In the genomic region with DNA sequence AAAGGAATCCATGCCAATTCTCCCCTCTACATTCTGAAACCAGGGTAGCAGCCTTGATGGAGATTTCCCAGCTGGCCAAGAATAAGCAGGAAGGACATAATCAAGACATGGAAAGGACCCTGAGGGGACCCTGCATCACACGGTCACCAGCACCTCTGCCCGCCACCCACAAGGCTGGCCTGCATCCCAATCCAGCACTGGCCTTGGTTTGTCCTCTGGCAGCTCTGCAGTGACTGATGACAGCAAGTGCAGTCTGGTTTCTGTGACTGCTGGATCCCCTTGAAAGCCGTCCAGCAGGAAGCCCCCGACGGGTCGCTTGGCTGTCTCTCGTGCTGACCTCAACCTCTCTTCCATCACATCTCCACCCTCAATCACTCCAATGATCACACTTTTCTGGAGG, we compare ENCODE assay signal across 19 mouse cellular contexts. TPM values are rescaled to one million over a fixed set of nuclear protein-coding genes. Genes with fewer than 3 reads are reported as not detected.
DNase-seq lines count a peak whose midpoint lies in the region; ATAC-seq and TF ChIP-seq lines count a peak whose summit lies in the region.
"Had no signal": no experiment of that assay in that cellular context is flagged by ENCODE, and none has a peak within 500 bp of the region (broad histone marks: within the 10 kb centered on the region; RNA-seq: fewer than 3 reads in every experiment).

No protein-coding gene starts in this region.

- no peak for TF ChIP-seq CTCF in lung, postnatal 0 days (IDR thresholded peaks at IDR 0.05)

- no peak overlapping the region for H3K27ac ChIP-seq in heart, embryonic 11.5 days (ENCODE audit: low read depth, low read length)
- H3K27ac ChIP-seq in lung, postnatal 0 days (ENCODE audit: low read length) = no peak overlapping the region
- no peak overlapping the region for H3K27ac ChIP-seq in forebrain, embryonic 14.5 days (ENCODE audit: low read depth, low read length)
- no peak overlapping the region for H3K27ac ChIP-seq in hindbrain, embryonic 14.5 days
- H3K27ac ChIP-seq: embryonic facial prominence, embryonic 15.5 days; forebrain, embryonic 10.5 days; hindbrain, postnatal 0 days; liver, embryonic 15.5 days; midbrain, embryonic 15.5 days had no signal

- no peak overlapping the region for H3K9ac ChIP-seq in heart, embryonic 11.5 days (ENCODE audit: low read depth, low read length)
- H3K9ac ChIP-seq in lung, postnatal 0 days (replicated peaks; ENCODE audit: low read depth) = no peak overlapping the region
- H3K9ac ChIP-seq in forebrain, embryonic 14.5 days (ENCODE audit: low read length) = no peak overlapping the region
- H3K9ac ChIP-seq in hindbrain, embryonic 14.5 days = no peak overlapping the region
- H3K9ac ChIP-seq: embryonic facial prominence, embryonic 15.5 days; liver, embryonic 15.5 days; midbrain, embryonic 15.5 days had no signal

- H3K4me1 ChIP-seq in heart, embryonic 11.5 days (ENCODE audit: control insufficient read depth, insufficient read depth, low read length) = peaks cover 5% of the 10 kb centered on the region; the same call in 1 of the 2 replicates
- H3K4me1 ChIP-seq in lung, postnatal 0 days (ENCODE audit: insufficient read depth, low read depth, low read length) = no peaks in the 10 kb centered on the region
- H3K4me1 ChIP-seq in forebrain, embryonic 14.5 days (ENCODE audit: control insufficient read depth, insufficient read depth, low read length) = no peaks in the 10 kb centered on the region
- H3K4me1 ChIP-seq in hindbrain, embryonic 14.5 days (replicated peaks; ENCODE audit: control insufficient read depth, insufficient read depth, low read length) = no peaks in the 10 kb centered on the region
- H3K4me1 ChIP-seq: embryonic facial prominence, embryonic 15.5 days; forebrain, embryonic 10.5 days; liver, embryonic 15.5 days; midbrain, embryonic 15.5 days had no signal

- no peak for ATAC-seq in heart, embryonic 11.5 days (replicated peaks; ENCODE audit: insufficient number of reproducible peaks, low FRiP score, low TSS enrichment)
- ATAC-seq in lung, postnatal 0 days = no peak
- ATAC-seq in forebrain, embryonic 14.5 days = no peak
- ATAC-seq in hindbrain, embryonic 14.5 days (ENCODE audit: low FRiP score) = no peak
- ATAC-seq: hindbrain, postnatal 0 days; midbrain, embryonic 15.5 days had no signal

- peaks cover 11% of the 10 kb centered on the region for H3K36me3 ChIP-seq in heart, embryonic 11.5 days (ENCODE audit: control insufficient read depth, insufficient read depth, low read length)
- peaks cover 15% of the 10 kb centered on the region; the same call in 1 of the 2 replicates for H3K36me3 ChIP-seq in lung, postnatal 0 days (ENCODE audit: insufficient read depth, low read length)
- peaks cover 64% of the 10 kb centered on the region for H3K36me3 ChIP-seq in forebrain, embryonic 14.5 days (ENCODE audit: control insufficient read depth, insufficient read depth, low read length)
- peaks cover 46% of the 10 kb centered on the region for H3K36me3 ChIP-seq in hindbrain, embryonic 14.5 days (replicated peaks; ENCODE audit: control insufficient read depth, insufficient read depth)

- H3K9me3 ChIP-seq in heart, embryonic 11.5 days (replicated peaks; ENCODE audit: control insufficient read depth, low read length) = no peaks in the 10 kb centered on the region
- no peaks in the 10 kb centered on the region for H3K9me3 ChIP-seq in lung, postnatal 0 days (ENCODE audit: low read length)
- H3K9me3 ChIP-seq in forebrain, embryonic 14.5 days (replicated peaks; ENCODE audit: control insufficient read depth, low read length) = no peaks in the 10 kb centered on the region
- H3K9me3 ChIP-seq in hindbrain, embryonic 14.5 days (ENCODE audit: control insufficient read depth, low read length) = no peaks in the 10 kb centered on the region
- H3K9me3 ChIP-seq: embryonic facial prominence, embryonic 15.5 days; forebrain, embryonic 10.5 days; liver, embryonic 15.5 days; megakaryocyte, embryonic 14.5 days; midbrain, embryonic 15.5 days had no signal

- H3K4me3 ChIP-seq in heart, embryonic 11.5 days (ENCODE audit: low read depth, low read length) = no peak overlapping the region
- H3K4me3 ChIP-seq in lung, postnatal 0 days (ENCODE audit: low read depth, low read length) = no peak overlapping the region
- H3K4me3 ChIP-seq in forebrain, embryonic 14.5 days (ENCODE audit: low read depth, low read length) = no peak overlapping the region
- no peak overlapping the region for H3K4me3 ChIP-seq in hindbrain, embryonic 14.5 days (replicated peaks; ENCODE audit: low read length)
- H3K4me3 ChIP-seq: embryonic facial prominence, embryonic 15.5 days; forebrain, embryonic 10.5 days; liver, embryonic 15.5 days; megakaryocyte, embryonic 14.5 days; midbrain, embryonic 15.5 days had no signal

- no peak for TF ChIP-seq EP300 in lung, postnatal 0 days (IDR thresholded peaks at IDR 0.05)

- WGBS in heart, embryonic 11.5 days (ENCODE audit: insufficient replicate concordance) = 62% methylated on average over 7 of the region's 7 CpGs
- 73% methylated on average over 7 of the region's 7 CpGs for WGBS in lung, postnatal 0 days
- WGBS in forebrain, embryonic 14.5 days = 91% methylated on average over 7 of the region's 7 CpGs
- 90% methylated on average over 7 of the region's 7 CpGs for WGBS in hindbrain, embryonic 14.5 days

- H3K4me2 ChIP-seq in heart, embryonic 11.5 days = no peak overlapping the region
- H3K4me2 ChIP-seq in lung, postnatal 0 days (replicated peaks; ENCODE audit: low read depth, low read length) = no peak overlapping the region
- H3K4me2 ChIP-seq in forebrain, embryonic 14.5 days (ENCODE audit: low read length) = no peak overlapping the region
- no peak overlapping the region for H3K4me2 ChIP-seq in hindbrain, embryonic 14.5 days (replicated peaks)
- H3K4me2 ChIP-seq: embryonic facial prominence, embryonic 15.5 days; liver, embryonic 15.5 days; midbrain, embryonic 15.5 days had no signal

- no peaks in the 10 kb centered on the region for H3K27me3 ChIP-seq in heart, embryonic 11.5 days (ENCODE audit: control insufficient read depth, insufficient read depth, low read length)
- H3K27me3 ChIP-seq in lung, postnatal 0 days (replicated peaks; ENCODE audit: insufficient read depth, low read length) = no peaks in the 10 kb centered on the region
- H3K27me3 ChIP-seq in forebrain, embryonic 14.5 days (replicated peaks; ENCODE audit: control insufficient read depth, insufficient read depth, low read length) = no peaks in the 10 kb centered on the region
- H3K27me3 ChIP-seq in hindbrain, embryonic 14.5 days (ENCODE audit: control insufficient read depth, insufficient read depth, low read length) = no peaks in the 10 kb centered on the region
- H3K27me3 ChIP-seq: CH12.LX; embryonic facial prominence, embryonic 15.5 days; liver, embryonic 15.5 days; megakaryocyte, embryonic 14.5 days; midbrain, embryonic 15.5 days had no signal

- peak; percentile 72 for DNase-seq in adrenal gland, postnatal 14 days
- DNase-seq in adrenal gland, adult 18-20 months (ENCODE audit: low spot score in 2 of 2) = no peak
- DNase-seq in heart, adult 9 months (ENCODE audit: low spot score in 2 of 2) = peak; percentile 9 to 10
- DNase-seq in lung, postnatal 4 days = peak; percentile 7 to 49
- no peak for DNase-seq in lung, postnatal 0 days (ENCODE audit: low spot score)
- DNase-seq in forebrain, embryonic 14.5 days (ENCODE audit: low spot score) = no peak
- no peak for DNase-seq in hindbrain, embryonic 14.5 days (ENCODE audit: low spot score)
- DNase-seq: embryo, embryonic 11 days; kidney, adult 18-20 months; kidney, postnatal 36 days; thymus, postnatal 4 days had no signal

RNA-seq across cellular contexts. Expression of gene Ccdc191, which starts 18.2 kb away (rescaled TPM):
- 6.4 and 7.8 TPM in 2 replicates for total RNA-seq in adrenal gland, postnatal 14 days (2021)
- 1 to 10 TPM; 5.3 to 5.5 TPM for total RNA-seq in adrenal gland, adult 18-20 months (2021)
- polyA plus RNA-seq in heart, embryonic 11.5 days (2014; fragmentation: Nextera tagmentation; extraction: Ambion mirVana) = 9.2 and 10.2 TPM in 2 replicates
- 11.0 and 11.9 TPM in 2 replicates for polyA plus RNA-seq in lung, postnatal 0 days (2015; fragmentation: Nextera tagmentation; extraction: Ambion mirVana)
- 6.6 and 6.7 TPM in 2 replicates for polyA plus RNA-seq in forebrain, embryonic 14.5 days (2014; fragmentation: Nextera tagmentation; extraction: Ambion mirVana)
- 4.2 and 7.7 TPM in 2 replicates for polyA plus RNA-seq in hindbrain, embryonic 14.5 days (2014; fragmentation: Nextera tagmentation; extraction: Ambion mirVana)

RNA-seq across cellular contexts. Expression of gene Qtrt2, which starts 55.2 kb away (rescaled TPM):
- 31.5 and 31.9 TPM in 2 replicates for total RNA-seq in adrenal gland, postnatal 14 days (2021)
- 10 to 100 TPM; 34.7 to 35.0 TPM for total RNA-seq in adrenal gland, adult 18-20 months (2021)
- 19.1 and 24.7 TPM in 2 replicates for polyA plus RNA-seq in heart, embryonic 11.5 days (2014; fragmentation: Nextera tagmentation; extraction: Ambion mirVana)
- polyA plus RNA-seq in lung, postnatal 0 days (2015; fragmentation: Nextera tagmentation; extraction: Ambion mirVana) = 9.3 and 10.1 TPM in 2 replicates
- polyA plus RNA-seq in forebrain, embryonic 14.5 days (2014; fragmentation: Nextera tagmentation; extraction: Ambion mirVana) = 27.7 and 32.7 TPM in 2 replicates
- polyA plus RNA-seq in hindbrain, embryonic 14.5 days (2014; fragmentation: Nextera tagmentation; extraction: Ambion mirVana) = 23.3 and 26.3 TPM in 2 replicates

Comparison
In these comparisons a context has a peak if more than half of its experiments do, and no peak if none do; other contexts are left out.
1. DNase-seq: peak in adrenal gland, postnatal 14 days (single experiment), heart, adult 9 months (2 of 2) and lung, postnatal 4 days (2 of 2); none in adrenal gland, adult 18-20 months (0 of 2), lung, postnatal 0 days (single experiment), forebrain, embryonic 14.5 days (single experiment) and hindbrain, embryonic 14.5 days (single experiment).